Mouse (Mus musculus): ENCODE data around the gene Scaper. TPM values are rescaled to one million over a fixed set of nuclear protein-coding genes. Genes with fewer than 3 reads are reported as not detected.

Scaper gene
- total and polyA plus RNA-seq, 3 experiments: 5.1 to 17.5 (median 17.1) TPM

DNA sequence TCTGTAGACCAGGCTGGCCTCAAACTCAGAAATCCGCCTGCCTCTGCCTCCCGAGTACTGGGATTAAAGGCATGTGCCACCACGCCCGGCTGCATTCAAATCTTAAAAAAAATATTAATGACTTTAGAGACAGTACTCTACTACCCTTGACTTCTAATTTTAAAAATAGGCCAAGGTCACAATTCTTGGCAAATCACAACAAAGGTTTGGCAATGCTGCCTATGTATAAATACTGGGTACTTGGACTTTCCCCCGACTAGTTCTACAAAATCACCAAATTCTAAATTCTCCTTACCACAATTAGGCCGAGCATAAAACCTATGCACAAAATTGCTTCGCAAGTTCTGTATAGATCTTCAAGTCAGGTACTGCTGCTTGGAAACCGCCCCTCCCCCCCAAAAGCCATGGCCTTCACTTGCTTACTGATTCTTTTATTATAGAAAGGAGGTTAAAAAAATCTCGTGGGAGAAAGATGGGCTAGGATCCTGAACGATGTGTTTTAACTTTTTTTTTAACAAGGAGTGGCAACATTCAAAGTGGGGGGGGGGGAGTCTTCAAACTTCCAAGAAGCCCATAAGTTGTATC, 427.2 kb downstream of the Scaper start:
- Histone ChIP-seq H3K4me1 (ENCODE audit: control insufficient read depth, insufficient read depth, low read length) (peaks cover 4% of the 10 kb centered on the region), H3K27me3 (ENCODE audit: control insufficient read depth, insufficient read depth, low read length) (no peaks in the 10 kb centered on the region), H3K4me3 (peak overlapping the region; percentile 96), H3K9ac (ENCODE audit: low read depth, low read length) (no peak overlapping the region), H3K79me2 (replicated peaks; ENCODE audit: control insufficient read depth, insufficient read depth, low read length) (peaks cover 2% of the 10 kb centered on the region; the same call in 1 of the 2 replicates), H3K27ac (peak overlapping the region; percentile 99), H3K36me3 (ENCODE audit: control insufficient read depth, insufficient read depth, low read length) (peaks cover 22% of the 10 kb centered on the region)
- intact Hi-C loops (cut with DNase I): no loop called here
- 56% methylated on average over 10 of the region's 10 CpGs for WGBS
- TF ChIP-seq CTCF (IDR thresholded peaks at IDR 0.05): no peak
- no peak for DNase-seq

- TF ChIP-seq EP300 (IDR thresholded peaks at IDR 0.05; ENCODE audit: insufficient read depth, low read depth, low read length): no peak
- TF ChIP-seq POLR2A (IDR thresholded peaks at IDR 0.05; ENCODE audit: insufficient read depth, low read depth, low read length): no peak
- TF ChIP-seq CTCF (IDR thresholded peaks at IDR 0.05): no peak
- H3K4me1 ChIP-seq (ENCODE audit: control insufficient read depth, insufficient read depth, low read length): peaks cover 11% of the 10 kb centered on the region
- peak overlapping the region; percentile 99 for H3K27ac ChIP-seq
- no peaks in the 10 kb centered on the region for H3K27me3 ChIP-seq (ENCODE audit: control insufficient read depth, insufficient read depth, low read length)
- peak overlapping the region; percentile 13; the same call in 1 of the 2 replicates for H3K4me3 ChIP-seq
- H3K79me2 ChIP-seq (replicated peaks; ENCODE audit: control insufficient read depth, insufficient read depth, low read length): peaks cover 5% of the 10 kb centered on the region
- peaks cover 29% of the 10 kb centered on the region for H3K36me3 ChIP-seq (ENCODE audit: control insufficient read depth, insufficient read depth, low read length)
- WGBS: 67% methylated on average over 1 of the region's 1 CpGs
- H3K9ac ChIP-seq (ENCODE audit: low read depth, low read length): 0 out of 2 replicates have a peak overlapping the region, but pooled peaks have one; percentile 15
- DNase-seq: no peak
- intact Hi-C loops (cut with DNase I): no loop called here
Measured at GRCm38 (mm10) chr9:55509731-55510130, 428.2 kb downstream of the Scaper start.

- peak overlapping the region; percentile 2; the same call in 1 of the 2 replicates for H3K4me3 ChIP-seq
- intact Hi-C loops (cut with DNase I): no loop called here
Measured at GRCm38 (mm10) chr9:55508701-55509100, 429.2 kb downstream of the Scaper start.

GRCm38 (mm10) chr9:55507922-55508321, 430.0 kb downstream of the Scaper start:
- no peaks in the 10 kb centered on the region for H3K27me3 ChIP-seq (ENCODE audit: control insufficient read depth, insufficient read depth, low read length)
- H3K4me3 ChIP-seq: no peak overlapping the region; the same call in 1 of the 2 replicates
- intact Hi-C loops (cut with DNase I): no loop called here
- H3K9ac ChIP-seq (ENCODE audit: low read depth, low read length): no peak overlapping the region
- peaks cover 11% of the 10 kb centered on the region for H3K79me2 ChIP-seq (replicated peaks; ENCODE audit: control insufficient read depth, insufficient read depth, low read length)
- H3K27ac ChIP-seq: peak overlapping the region; percentile 44
- TF ChIP-seq POLR2A (IDR thresholded peaks at IDR 0.05; ENCODE audit: insufficient read depth, low read depth, low read length): no peak
- no peak for TF ChIP-seq EP300 (IDR thresholded peaks at IDR 0.05; ENCODE audit: insufficient read depth, low read depth, low read length)
- TF ChIP-seq CTCF (IDR thresholded peaks at IDR 0.05): no peak
- H3K4me1 ChIP-seq (ENCODE audit: control insufficient read depth, insufficient read depth, low read length): peaks cover 15% of the 10 kb centered on the region
- WGBS: 47% methylated on average over 3 of the region's 3 CpGs
- H3K36me3 ChIP-seq (ENCODE audit: control insufficient read depth, insufficient read depth, low read length): peaks cover 34% of the 10 kb centered on the region
- peak; percentile 58 to 62 for DNase-seq

More at GRCm38 (mm10) chr9:55508701-55509100, 429.2 kb downstream of the Scaper start:
- Histone ChIP-seq H3K9ac (ENCODE audit: low read depth, low read length) (no peak overlapping the region), H3K27me3 (ENCODE audit: control insufficient read depth, insufficient read depth, low read length) (no peaks in the 10 kb centered on the region), H3K27ac (peak overlapping the region; percentile 99), H3K36me3 (ENCODE audit: control insufficient read depth, insufficient read depth, low read length) (peaks cover 34% of the 10 kb centered on the region), H3K4me1 (ENCODE audit: control insufficient read depth, insufficient read depth, low read length) (peaks cover 15% of the 10 kb centered on the region), H3K79me2 (replicated peaks; ENCODE audit: control insufficient read depth, insufficient read depth, low read length) (peaks cover 8% of the 10 kb centered on the region)
- peak in 1 of 2 experiments; percentile 24 for DNase-seq
- WGBS: 60% methylated on average over 4 of the region's 4 CpGs
- TF ChIP-seq CTCF (IDR thresholded peaks at IDR 0.05) (no peak), EP300 (IDR thresholded peaks at IDR 0.05; ENCODE audit: insufficient read depth, low read depth, low read length) (no peak), POLR2A (IDR thresholded peaks at IDR 0.05; ENCODE audit: insufficient read depth, low read depth, low read length) (no peak)

Other genes starting within 250 kb of the Scaper start
- gene 4930563M21Rik, start 72.4 kb upstream of the Scaper start, total RNA-seq (2021): not detected
- gene 4930563M21Rik, start 72.4 kb upstream of the Scaper start, polyA plus RNA-seq (2012; rRNA removed): not detected in 2 replicates
- gene Rcn2, start 103.7 kb upstream of the Scaper start, total RNA-seq (2021): 10 to 100 TPM; 31.0 to 31.9 TPM
- 17.1 and 32.4 TPM in 2 replicates for gene Rcn2, start 103.7 kb upstream of the Scaper start, polyA plus RNA-seq (2012; rRNA removed)
- gene Pstpip1, start 151.8 kb upstream of the Scaper start, total RNA-seq (2021): 1 to 10 TPM; 1.5 TPM
- gene Pstpip1, start 151.8 kb upstream of the Scaper start, polyA plus RNA-seq (2012; rRNA removed): 2.8 and 4.0 TPM in 2 replicates
- gene Tspan3, start 227.4 kb upstream of the Scaper start, total RNA-seq (2021): 100 to 1,000 TPM; 182 to 196 TPM
- 209 and 406 TPM in 2 replicates for gene Tspan3, start 227.4 kb upstream of the Scaper start, polyA plus RNA-seq (2012; rRNA removed)

Measured in heart, adult 2 months (tissue).